Mouse (Mus musculus): ENCODE measurements at regions not wholly inside any gene's neighbourhood (a gene's known extent, or its start where the extent isn't known, plus 50 kb on each side); places are given as distances from the start of the nearest gene placed in this dataset.

GRCm38 (mm10) chr8:92104561-92104960 lies 252.9 kb upstream of the Irx5 start:
- 65% methylated on average over 6 of the region's 6 CpGs for WGBS
- no peak for ATAC-seq
- Histone ChIP-seq H3K4me3 (ENCODE audit: low read depth, low read length) (no peak overlapping the region), H3K4me2 (ENCODE audit: low read length) (no peak overlapping the region), H3K27ac (ENCODE audit: low read length) (no peak overlapping the region), H3K9me3 (replicated peaks; ENCODE audit: control insufficient read depth, low read length, poor library complexity, severe bottlenecking) (no peaks in the 10 kb centered on the region), H3K27me3 (ENCODE audit: control insufficient read depth, insufficient read depth, low read depth, low read length) (no peaks in the 10 kb centered on the region), H3K36me3 (ENCODE audit: control insufficient read depth, insufficient read depth, low read length) (no peaks in the 10 kb centered on the region), H3K9ac (ENCODE audit: low read depth, low read length) (no peak overlapping the region), H3K4me1 (ENCODE audit: control insufficient read depth, insufficient read depth, low read length) (no peaks in the 10 kb centered on the region)

GRCm38 (mm10) chr8:92102521-92102920 lies 254.9 kb upstream of the Irx5 start:
- ATAC-seq = no peak
- H3K4me1 ChIP-seq (ENCODE audit: control insufficient read depth, insufficient read depth, low read length) = no peaks in the 10 kb centered on the region
- no peak overlapping the region for H3K27ac ChIP-seq (ENCODE audit: low read length)
- H3K27me3 ChIP-seq (ENCODE audit: control insufficient read depth, insufficient read depth, low read depth, low read length) = no peaks in the 10 kb centered on the region
- H3K9me3 ChIP-seq (replicated peaks; ENCODE audit: control insufficient read depth, low read length, poor library complexity, severe bottlenecking) = no peaks in the 10 kb centered on the region
- H3K4me2 ChIP-seq (ENCODE audit: low read length) = no peak overlapping the region
- 89% methylated on average over 4 of the region's 4 CpGs for WGBS
- H3K4me3 ChIP-seq (ENCODE audit: low read depth, low read length) = no peak overlapping the region
- H3K36me3 ChIP-seq (ENCODE audit: control insufficient read depth, insufficient read depth, low read length) = no peaks in the 10 kb centered on the region
- no peak overlapping the region for H3K9ac ChIP-seq (ENCODE audit: low read depth, low read length)

GRCm38 (mm10) chr8:92095276-92095675 lies 262.1 kb upstream of the Irx5 start:
- Histone ChIP-seq H3K9me3 (replicated peaks; ENCODE audit: control insufficient read depth, low read length, poor library complexity, severe bottlenecking) (no peaks in the 10 kb centered on the region), H3K36me3 (ENCODE audit: control insufficient read depth, insufficient read depth, low read length) (no peaks in the 10 kb centered on the region), H3K9ac (ENCODE audit: low read depth, low read length) (no peak overlapping the region), H3K27me3 (ENCODE audit: control insufficient read depth, insufficient read depth, low read depth, low read length) (no peaks in the 10 kb centered on the region), H3K4me3 (ENCODE audit: low read depth, low read length) (no peak overlapping the region), H3K4me1 (ENCODE audit: control insufficient read depth, insufficient read depth, low read length) (peaks cover 2% of the 10 kb centered on the region; the same call in 1 of the 2 replicates), H3K27ac (ENCODE audit: low read length) (no peak overlapping the region), H3K4me2 (ENCODE audit: low read length) (peak overlapping the region; percentile 36; the same call in 1 of the 2 replicates)
- no peak for ATAC-seq
- 12% methylated on average over 12 of the region's 12 CpGs for WGBS

GRCm38 (mm10) chr8:92084124-92084523 lies 273.3 kb upstream of the Irx5 start:
- Histone ChIP-seq H3K36me3 (ENCODE audit: control insufficient read depth, insufficient read depth, low read length) (no peaks in the 10 kb centered on the region), H3K4me1 (ENCODE audit: control insufficient read depth, insufficient read depth, low read length) (no peaks in the 10 kb centered on the region), H3K27ac (ENCODE audit: low read length) (no peak overlapping the region), H3K4me2 (ENCODE audit: low read length) (no peak overlapping the region), H3K9ac (ENCODE audit: low read depth, low read length) (no peak overlapping the region), H3K27me3 (ENCODE audit: control insufficient read depth, insufficient read depth, low read depth, low read length) (no peaks in the 10 kb centered on the region), H3K4me3 (ENCODE audit: low read depth, low read length) (no peak overlapping the region), H3K9me3 (replicated peaks; ENCODE audit: control insufficient read depth, low read length, poor library complexity, severe bottlenecking) (no peaks in the 10 kb centered on the region)
- ATAC-seq = no peak
- 71% methylated on average over 2 of the region's 2 CpGs for WGBS

- WGBS = 93% methylated on average over 6 of the region's 6 CpGs
- Histone ChIP-seq H3K36me3 (ENCODE audit: control insufficient read depth, insufficient read depth, low read length) (no peaks in the 10 kb centered on the region), H3K4me2 (ENCODE audit: low read length) (no peak overlapping the region), H3K4me1 (ENCODE audit: control insufficient read depth, insufficient read depth, low read length) (no peaks in the 10 kb centered on the region), H3K27ac (ENCODE audit: low read length) (no peak overlapping the region), H3K9ac (ENCODE audit: low read depth, low read length) (no peak overlapping the region), H3K4me3 (ENCODE audit: low read depth, low read length) (no peak overlapping the region), H3K9me3 (replicated peaks; ENCODE audit: control insufficient read depth, low read length, poor library complexity, severe bottlenecking) (no peaks in the 10 kb centered on the region), H3K27me3 (ENCODE audit: control insufficient read depth, insufficient read depth, low read depth, low read length) (no peaks in the 10 kb centered on the region)
- no peak for ATAC-seq
These were observed 275.5 kb upstream of the Irx5 start for GRCm38 (mm10) chr8:92081900-92082299.

- 72% methylated on average over 8 of the region's 8 CpGs for WGBS
- Histone ChIP-seq H3K9ac (ENCODE audit: low read depth, low read length) (no peak overlapping the region), H3K4me1 (ENCODE audit: control insufficient read depth, insufficient read depth, low read length) (no peaks in the 10 kb centered on the region), H3K4me2 (ENCODE audit: low read length) (no peak overlapping the region), H3K27ac (ENCODE audit: low read length) (no peak overlapping the region), H3K4me3 (ENCODE audit: low read depth, low read length) (no peak overlapping the region), H3K9me3 (replicated peaks; ENCODE audit: control insufficient read depth, low read length, poor library complexity, severe bottlenecking) (no peaks in the 10 kb centered on the region), H3K36me3 (ENCODE audit: control insufficient read depth, insufficient read depth, low read length) (no peaks in the 10 kb centered on the region), H3K27me3 (ENCODE audit: control insufficient read depth, insufficient read depth, low read depth, low read length) (no peaks in the 10 kb centered on the region)
- no peak for ATAC-seq
These were observed 276.6 kb upstream of the Irx5 start for GRCm38 (mm10) chr8:92080852-92081251.

GRCm38 (mm10) chr8:92077611-92078010 lies 275.7 kb upstream of the Irx3 start:
- H3K9me3 ChIP-seq (replicated peaks; ENCODE audit: control insufficient read depth, low read length, poor library complexity, severe bottlenecking) = no peaks in the 10 kb centered on the region
- no peak overlapping the region for H3K9ac ChIP-seq (ENCODE audit: low read depth, low read length)
- no peak overlapping the region for H3K4me3 ChIP-seq (ENCODE audit: low read depth, low read length)
- H3K4me2 ChIP-seq (ENCODE audit: low read length) = no peak overlapping the region
- H3K27me3 ChIP-seq (ENCODE audit: control insufficient read depth, insufficient read depth, low read depth, low read length) = no peaks in the 10 kb centered on the region; the same call in 1 of the 2 replicates
- WGBS = 51% methylated on average over 7 of the region's 7 CpGs
- 0 out of 2 replicates have a peak, but pooled peaks cover 1% of the 10 kb centered on the region for H3K4me1 ChIP-seq (ENCODE audit: control insufficient read depth, insufficient read depth, low read length)
- H3K36me3 ChIP-seq (ENCODE audit: control insufficient read depth, insufficient read depth, low read length) = no peaks in the 10 kb centered on the region
- no peak overlapping the region for H3K27ac ChIP-seq (ENCODE audit: low read length)
- no peak for ATAC-seq

- WGBS = 7% methylated on average over 6 of the region's 6 CpGs
- no peaks in the 10 kb centered on the region for H3K9me3 ChIP-seq (replicated peaks; ENCODE audit: control insufficient read depth, low read length, poor library complexity, severe bottlenecking)
- H3K9ac ChIP-seq (ENCODE audit: low read depth, low read length) = no peak overlapping the region
- H3K4me2 ChIP-seq (ENCODE audit: low read length) = no peak overlapping the region
- H3K4me3 ChIP-seq (ENCODE audit: low read depth, low read length) = no peak overlapping the region
- ATAC-seq = no peak
- H3K4me1 ChIP-seq (ENCODE audit: control insufficient read depth, insufficient read depth, low read length) = 0 out of 2 replicates have a peak, but pooled peaks cover 9% of the 10 kb centered on the region
- no peaks in the 10 kb centered on the region for H3K36me3 ChIP-seq (ENCODE audit: control insufficient read depth, insufficient read depth, low read length)
- H3K27ac ChIP-seq (ENCODE audit: low read length) = no peak overlapping the region
- H3K27me3 ChIP-seq (ENCODE audit: control insufficient read depth, insufficient read depth, low read depth, low read length) = no peaks in the 10 kb centered on the region; the same call in 1 of the 2 replicates
These were observed 270.4 kb upstream of the Irx3 start for GRCm38 (mm10) chr8:92072254-92072615.

GRCm38 (mm10) chr8:92071305-92072253 lies 269.7 kb upstream of the Irx3 start:
- 25% methylated on average over 21 of the region's 21 CpGs for WGBS
- no peak overlapping the region; the same call in 1 of the 2 replicates for H3K27ac ChIP-seq (ENCODE audit: low read length)
- no peak overlapping the region for H3K4me3 ChIP-seq (ENCODE audit: low read depth, low read length)
- no peaks in the 10 kb centered on the region; the same call in 1 of the 2 replicates for H3K27me3 ChIP-seq (ENCODE audit: control insufficient read depth, insufficient read depth, low read depth, low read length)
- 0 out of 2 replicates have a peak, but pooled peaks cover 9% of the 10 kb centered on the region for H3K4me1 ChIP-seq (ENCODE audit: control insufficient read depth, insufficient read depth, low read length)
- no peak overlapping the region for H3K4me2 ChIP-seq (ENCODE audit: low read length)
- no peaks in the 10 kb centered on the region for H3K9me3 ChIP-seq (replicated peaks; ENCODE audit: control insufficient read depth, low read length, poor library complexity, severe bottlenecking)
- no peak overlapping the region for H3K9ac ChIP-seq (ENCODE audit: low read depth, low read length)
- no peaks in the 10 kb centered on the region for H3K36me3 ChIP-seq (ENCODE audit: control insufficient read depth, insufficient read depth, low read length)
- peak; percentile 55; the same call in 1 of the 2 replicates for ATAC-seq

All from midbrain, embryonic 16.5 days (tissue).